Mouse (Mus musculus) ES-E14 (cell line): ENCODE measurements at regions not wholly inside any gene's neighbourhood (a gene's known extent, or its start where the extent isn't known, plus 50 kb on each side); places are given as distances from the start of the nearest gene placed in this dataset.

Experiments
- DNase-seq: peaks from one replicate; pipeline ENCODE4 v3.0.0-alpha.2; 2013; ENCODE audit warnings: low read depth, low spot score
- H3K27ac ChIP-seq: 2 replicates; pipeline ENCODE4 v1.5.1; 2012; ENCODE audit warnings: low read depth, mild to moderate bottlenecking, low read length, moderate library complexity, mixed read lengths; ENCODE audit not compliant: poor library complexity, insufficient read depth, severe bottlenecking
- H3K36me3 ChIP-seq: 2 replicates; pipeline ENCODE4 v1.6.1; 2012; ENCODE audit warnings: mild to moderate bottlenecking, low read length, moderate library complexity, mixed read lengths; ENCODE audit not compliant: control insufficient read depth, poor library complexity, insufficient read depth, severe bottlenecking
- H3K4me1 ChIP-seq, 2 experiments: fragments of 150-350 bp in 1 of 2; sonication (generic) in 1 of 2; 2 replicates each; pipeline ENCODE4 v1.6.1; 2012; ENCODE audit warnings: low read length in 2 of 2, mild to moderate bottlenecking in 1 of 2, mixed read lengths in 1 of 2; ENCODE audit not compliant: control insufficient read depth in 2 of 2, insufficient read depth in 2 of 2, poor library complexity in 1 of 2
- H3K4me3 ChIP-seq, 2 experiments: fragments of 150-350 bp in 1 of 2; sonication (generic) in 1 of 2; 2 replicates each; pipeline ENCODE4 v1.5.1; 2012; ENCODE audit warnings: low read length in 2 of 2, low read depth in 1 of 2, mild to moderate bottlenecking in 1 of 2, mixed read lengths in 1 of 2; ENCODE audit not compliant: insufficient read depth in 1 of 2, poor library complexity in 1 of 2, severe bottlenecking in 1 of 2
- H3K9ac ChIP-seq: 2 replicates; pipeline ENCODE4 v1.6.1; 2012; ENCODE audit warnings: low read depth, mild to moderate bottlenecking, low read length, mixed read lengths; ENCODE audit not compliant: poor library complexity, insufficient read depth, severe bottlenecking
- H3K9me3 ChIP-seq: fragments of 150-350 bp; sonication (generic); 2 replicates; pipeline ENCODE4 v1.6.1; 2012; ENCODE audit warnings: low read depth, mild to moderate bottlenecking, low read length; ENCODE audit not compliant: control insufficient read depth, insufficient read depth
- CHD2 ChIP-seq: IDR thresholded peaks from 2 replicates; pipeline ENCODE4 v1.6.1; 2014; ENCODE audit warnings: mild to moderate bottlenecking, low read depth, low read length, inconsistent platforms
- HCFC1 ChIP-seq: IDR thresholded peaks from 2 replicates; pipeline ENCODE4 v1.6.1; 2012; ENCODE audit warnings: low read length, inconsistent platforms, borderline replicate concordance; ENCODE audit not compliant: insufficient read depth
- MAFK ChIP-seq: IDR thresholded peaks from 2 replicates; pipeline ENCODE4 v1.6.1; 2014; ENCODE audit warnings: mild to moderate bottlenecking, low read depth, low read length, inconsistent platforms; ENCODE audit not compliant: insufficient read depth
- ZC3H11A ChIP-seq: IDR thresholded peaks from 2 replicates; pipeline ENCODE4 v1.6.1; 2012; ENCODE audit warnings: low read depth, mild to moderate bottlenecking, inconsistent platforms, low read length, borderline replicate concordance
- ZNF384 ChIP-seq: IDR thresholded peaks from 2 replicates; pipeline ENCODE4 v1.6.1; 2012; ENCODE audit warnings: low read depth, low read length, inconsistent platforms
- in situ Hi-C, 2 experiments: fragments of 600-800 bp; cut with MboI; formaldehyde crosslinking; loops; one replicate each; pipeline ENCODE4 v1.15.1; 2025; ENCODE audit warnings: low sequenced_read_pairs in 2 of 2, inconsistent platforms in 1 of 2; ENCODE audit not compliant: unreplicated experiment in 2 of 2

GRCm38 (mm10) chr7:122906056-122906455 is 59.4 kb upstream of the Rbbp6 start:
- no peak overlapping the region for H3K9ac ChIP-seq
- no peaks in the 10 kb centered on the region for H3K36me3 ChIP-seq
- no peaks in the 10 kb centered on the region for H3K4me1 ChIP-seq
- no peak for DNase-seq
- H3K9me3 ChIP-seq = no peaks in the 10 kb centered on the region
- no peak for TF ChIP-seq HCFC1
- TF ChIP-seq CHD2 = no peak
- no peak for TF ChIP-seq ZC3H11A
- TF ChIP-seq ZNF384 = no peak
- no peak for TF ChIP-seq MAFK
- H3K4me3 ChIP-seq = no peak overlapping the region
- in situ Hi-C loops = no loop called here
- no peak overlapping the region for H3K27ac ChIP-seq

GRCm38 (mm10) chr7:122909296-122909695 is 56.2 kb upstream of the Rbbp6 start:
- in situ Hi-C loops = no loop called here
- no peak for DNase-seq
- no peak for TF ChIP-seq HCFC1
- no peak for TF ChIP-seq ZNF384
- TF ChIP-seq ZC3H11A = no peak
- no peak for TF ChIP-seq MAFK
- TF ChIP-seq CHD2 = no peak
- H3K9ac ChIP-seq = no peak overlapping the region
- no peak overlapping the region for H3K4me3 ChIP-seq
- H3K27ac ChIP-seq = no peak overlapping the region
- no peaks in the 10 kb centered on the region for H3K9me3 ChIP-seq
- H3K36me3 ChIP-seq = no peaks in the 10 kb centered on the region
- no peaks in the 10 kb centered on the region for H3K4me1 ChIP-seq
